Mouse (Mus musculus): ENCODE data around the gene Gm12216. TPM values are rescaled to one million over a fixed set of nuclear protein-coding genes. Genes with fewer than 3 reads are reported as not detected.

The Gm12216 gene
- polyA plus RNA-seq, 1 experiment from 2014 or later, result 0.19 TPM

- peaks cover 8% of the 10 kb centered on the region; the same call in 1 of the 2 replicates for H3K4me1 ChIP-seq (replicated peaks)
- no peak overlapping the region for H3K4me3 ChIP-seq
- H3K36me3 ChIP-seq, result peaks cover 50% of the 10 kb centered on the region
- no peaks in the 10 kb centered on the region for H3K9me3 ChIP-seq (replicated peaks)
- no peak overlapping the region for H3K9ac ChIP-seq
- no peak overlapping the region for H3K4me2 ChIP-seq
- no peaks in the 10 kb centered on the region for H3K27me3 ChIP-seq (replicated peaks)
- ATAC-seq (ENCODE audit: insufficient number of reproducible peaks, low FRiP score), result no peak
- WGBS, result 76% methylated on average over 5 of the region's 5 CpGs
- no peak overlapping the region for H3K27ac ChIP-seq (ENCODE audit: poor library complexity, severe bottlenecking)
These were observed 80.6 kb downstream of the Gm12216 start for GRCm38 (mm10) chr11:53778455-53778854.

DNA sequence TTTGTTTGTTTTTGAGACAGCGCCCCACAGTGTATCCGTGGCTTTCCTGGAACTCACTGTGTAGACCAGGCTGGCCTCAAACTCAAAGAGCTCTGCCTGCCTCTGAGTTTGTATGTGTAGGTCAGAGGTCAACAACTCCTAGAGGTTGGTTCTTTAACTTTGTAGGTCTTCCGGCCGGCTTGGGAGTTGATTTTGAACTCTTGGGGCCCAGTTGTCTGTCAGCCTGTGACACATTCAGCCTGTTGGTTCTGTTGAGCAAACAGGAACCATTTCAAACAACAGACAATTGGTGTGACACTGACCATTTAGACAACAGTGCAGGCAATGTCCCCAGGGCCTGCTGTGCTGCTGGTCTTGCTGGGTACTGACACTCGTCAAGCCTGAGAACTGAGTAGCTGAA is 81.3 kb downstream of the Gm12216 start:
- ATAC-seq (ENCODE audit: insufficient number of reproducible peaks, low FRiP score), result no peak
- H3K9ac ChIP-seq, result no peak overlapping the region
- no peaks in the 10 kb centered on the region for H3K9me3 ChIP-seq (replicated peaks)
- WGBS, result 63% methylated on average over 5 of the region's 5 CpGs
- peaks cover 54% of the 10 kb centered on the region for H3K36me3 ChIP-seq
- H3K4me3 ChIP-seq, result no peak overlapping the region
- H3K4me1 ChIP-seq (replicated peaks), result peaks cover 8% of the 10 kb centered on the region; the same call in 1 of the 2 replicates
- H3K27ac ChIP-seq (ENCODE audit: poor library complexity, severe bottlenecking), result no peak overlapping the region
- H3K4me2 ChIP-seq, result no peak overlapping the region
- no peaks in the 10 kb centered on the region for H3K27me3 ChIP-seq (replicated peaks)

DNA sequence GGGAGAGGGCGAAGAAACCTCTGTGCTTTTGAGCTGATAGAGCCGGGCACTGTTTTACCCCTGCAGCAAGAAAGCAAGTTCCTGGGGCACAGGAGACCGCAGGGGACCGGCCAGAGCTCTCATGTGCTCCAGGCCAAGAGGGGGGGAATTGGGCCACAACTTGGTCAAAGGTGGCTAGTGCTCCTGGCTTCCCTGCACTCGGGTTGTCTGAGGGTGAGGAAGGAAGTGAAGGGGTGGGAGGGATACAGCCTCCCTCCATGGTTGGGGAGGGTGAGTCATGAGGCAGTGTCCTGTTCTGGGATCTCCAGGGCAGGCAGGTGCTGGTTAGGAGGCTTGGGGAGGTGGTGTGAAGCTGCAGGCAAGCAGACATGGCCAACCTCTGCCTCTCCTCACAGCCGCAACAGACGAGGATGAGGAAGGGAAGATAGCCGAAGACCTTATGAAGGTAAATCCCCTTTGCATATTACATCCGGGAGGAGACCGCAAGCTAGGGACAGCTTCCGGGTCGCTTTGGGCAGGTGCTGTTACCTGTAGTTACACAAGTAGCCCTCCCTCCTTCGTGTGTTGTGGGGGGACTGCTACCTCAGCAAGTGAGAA is 84.3 kb downstream of the Gm12216 start:
- Histone ChIP-seq H3K4me2 (no peak overlapping the region), H3K27me3 (replicated peaks) (no peaks in the 10 kb centered on the region), H3K4me3 (no peak overlapping the region), H3K9me3 (replicated peaks) (no peaks in the 10 kb centered on the region), H3K36me3 (peaks cover 54% of the 10 kb centered on the region), H3K9ac (no peak overlapping the region), H3K4me1 (replicated peaks) (peaks cover 5% of the 10 kb centered on the region), H3K27ac (ENCODE audit: poor library complexity, severe bottlenecking) (no peak overlapping the region)
- no peak for ATAC-seq (ENCODE audit: insufficient number of reproducible peaks, low FRiP score)
- WGBS, result 81% methylated on average over 13 of the region's 13 CpGs

- Histone ChIP-seq H3K4me1 (replicated peaks) (peaks cover 5% of the 10 kb centered on the region), H3K4me2 (no peak overlapping the region), H3K9me3 (replicated peaks) (no peaks in the 10 kb centered on the region), H3K9ac (no peak overlapping the region), H3K36me3 (peaks cover 50% of the 10 kb centered on the region), H3K4me3 (no peak overlapping the region), H3K27ac (ENCODE audit: poor library complexity, severe bottlenecking) (no peak overlapping the region), H3K27me3 (replicated peaks) (peaks cover 2% of the 10 kb centered on the region; the same call in 1 of the 2 replicates)
- no peak for ATAC-seq (ENCODE audit: insufficient number of reproducible peaks, low FRiP score)
- 84% methylated on average over 16 of the region's 16 CpGs for WGBS
These were observed 85.3 kb downstream of the Gm12216 start for GRCm38 (mm10) chr11:53773641-53774360.

- peaks cover 46% of the 10 kb centered on the region for H3K36me3 ChIP-seq
- 67% methylated on average over 5 of the region's 5 CpGs for WGBS
- no peak for ATAC-seq (ENCODE audit: insufficient number of reproducible peaks, low FRiP score)
- no peak within 1 kb of the TSS for H3K9ac ChIP-seq
- H3K4me2 ChIP-seq, result no peak within 1 kb of the TSS
- no peaks in the 10 kb centered on the region for H3K9me3 ChIP-seq (replicated peaks)
- no peak within 1 kb of the TSS for H3K4me3 ChIP-seq
- peaks cover 6% of the 10 kb centered on the region for H3K27me3 ChIP-seq (replicated peaks)
- no peak within 1 kb of the TSS for H3K27ac ChIP-seq (ENCODE audit: poor library complexity, severe bottlenecking)
- H3K4me1 ChIP-seq (replicated peaks), result peaks cover 5% of the 10 kb centered on the region
These were observed 86.0 kb downstream of the Gm12216 start, which contains the start of gene Gm17334 for GRCm38 (mm10) chr11:53773087-53773486. Gm17334 (minus strand) TSS chr11:53773187.

- Histone ChIP-seq H3K4me2 (no peak overlapping the region), H3K4me3 (no peak overlapping the region), H3K9ac (no peak overlapping the region), H3K27ac (ENCODE audit: poor library complexity, severe bottlenecking) (no peak overlapping the region), H3K36me3 (peaks cover 43% of the 10 kb centered on the region), H3K4me1 (replicated peaks) (peaks cover 5% of the 10 kb centered on the region), H3K27me3 (replicated peaks) (peaks cover 6% of the 10 kb centered on the region), H3K9me3 (replicated peaks) (no peaks in the 10 kb centered on the region)
- no peak for ATAC-seq (ENCODE audit: insufficient number of reproducible peaks, low FRiP score)
- WGBS, result 88% methylated on average over 9 of the region's 9 CpGs
These were observed 86.5 kb downstream of the Gm12216 start for GRCm38 (mm10) chr11:53772536-53772935.

DNA sequence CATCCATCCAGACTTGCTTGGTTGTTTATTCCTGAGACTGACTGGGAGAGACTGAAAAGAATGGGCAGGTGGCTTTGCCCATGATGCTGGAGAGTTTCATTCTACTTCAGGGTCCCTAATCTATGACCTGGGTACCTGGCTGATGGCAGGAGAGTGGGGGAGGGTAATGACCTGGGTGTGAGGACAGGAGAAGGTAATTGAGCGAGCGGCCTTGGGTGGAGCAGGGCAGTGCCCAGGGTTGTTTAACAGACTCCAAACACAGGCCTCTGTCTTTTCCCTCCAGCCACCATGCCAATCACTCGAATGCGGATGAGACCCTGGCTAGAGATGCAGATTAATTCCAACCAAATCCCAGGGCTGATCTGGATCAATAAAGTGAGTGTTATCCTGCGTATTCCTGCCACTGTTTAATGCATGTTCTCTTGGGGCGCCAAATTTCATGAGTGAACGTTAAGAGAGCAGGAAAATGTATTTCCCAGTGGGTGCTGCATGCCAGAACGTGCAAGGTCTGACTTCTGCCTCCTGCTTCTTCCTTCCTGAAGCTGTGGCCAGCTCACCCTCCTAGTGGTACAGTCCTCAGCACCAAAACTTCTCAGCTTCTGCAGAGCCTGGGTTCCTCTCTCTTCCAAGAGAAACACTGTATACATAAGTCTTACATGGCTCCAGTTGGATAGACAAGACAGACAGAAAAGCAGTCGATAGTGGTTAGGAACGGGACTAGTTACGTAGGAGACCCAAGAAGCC is 87.9 kb downstream of the Gm12216 start:
- peak overlapping the region; percentile 88 for H3K4me3 ChIP-seq
- H3K4me1 ChIP-seq (replicated peaks), result peaks cover 5% of the 10 kb centered on the region
- H3K9me3 ChIP-seq (replicated peaks), result no peaks in the 10 kb centered on the region
- peaks cover 6% of the 10 kb centered on the region for H3K27me3 ChIP-seq (replicated peaks)
- H3K4me2 ChIP-seq, result peak overlapping the region; percentile 88
- no peak overlapping the region for H3K27ac ChIP-seq (ENCODE audit: poor library complexity, severe bottlenecking)
- WGBS, result 84% methylated on average over 11 of the region's 11 CpGs
- peak overlapping the region; percentile 17 for H3K9ac ChIP-seq
- no peak for ATAC-seq (ENCODE audit: insufficient number of reproducible peaks, low FRiP score)
- H3K36me3 ChIP-seq, result peaks cover 30% of the 10 kb centered on the region

GRCm38 (mm10) chr11:53770125-53770791 is 88.8 kb downstream of the Gm12216 start:
- H3K4me3 ChIP-seq, result peak overlapping the region; percentile 88
- ATAC-seq (ENCODE audit: insufficient number of reproducible peaks, low FRiP score), result peak; percentile 81

GRCm38 (mm10) chr11:53769760-53770124 is 89.3 kb downstream of the Gm12216 start, which contains the start of gene Irf1:
Irf1 (plus strand) TSS chr11:53770014.
- WGBS, result 0% methylated on average over 39 of the region's 40 CpGs
- H3K36me3 ChIP-seq, result peaks cover 17% of the 10 kb centered on the region
- peak; percentile 88 for ATAC-seq (ENCODE audit: insufficient number of reproducible peaks, low FRiP score)
- H3K4me2 ChIP-seq, result peak within 1 kb of the TSS; percentile 88
- H3K4me3 ChIP-seq, result peak within 1 kb of the TSS; percentile 88
- H3K27ac ChIP-seq (ENCODE audit: poor library complexity, severe bottlenecking), result peak within 1 kb of the TSS; percentile 55
- H3K27me3 ChIP-seq (replicated peaks), result peaks cover 6% of the 10 kb centered on the region
- H3K9ac ChIP-seq, result peak within 1 kb of the TSS; percentile 85
- H3K9me3 ChIP-seq (replicated peaks), result no peaks in the 10 kb centered on the region
- H3K4me1 ChIP-seq (replicated peaks), result peaks cover 9% of the 10 kb centered on the region

More at GRCm38 (mm10) chr11:53770125-53770791, 88.8 kb downstream of the Gm12216 start:
- Histone ChIP-seq H3K4me2 (peak overlapping the region; percentile 88), H3K9ac (peak overlapping the region; percentile 85), H3K27ac (ENCODE audit: poor library complexity, severe bottlenecking) (peak overlapping the region; percentile 55), H3K27me3 (replicated peaks) (peaks cover 6% of the 10 kb centered on the region), H3K9me3 (replicated peaks) (no peaks in the 10 kb centered on the region), H3K4me1 (replicated peaks) (peaks cover 5% of the 10 kb centered on the region), H3K36me3 (peaks cover 21% of the 10 kb centered on the region)
- under 1% methylated on average over 75 of the region's 75 CpGs for WGBS

DNA sequence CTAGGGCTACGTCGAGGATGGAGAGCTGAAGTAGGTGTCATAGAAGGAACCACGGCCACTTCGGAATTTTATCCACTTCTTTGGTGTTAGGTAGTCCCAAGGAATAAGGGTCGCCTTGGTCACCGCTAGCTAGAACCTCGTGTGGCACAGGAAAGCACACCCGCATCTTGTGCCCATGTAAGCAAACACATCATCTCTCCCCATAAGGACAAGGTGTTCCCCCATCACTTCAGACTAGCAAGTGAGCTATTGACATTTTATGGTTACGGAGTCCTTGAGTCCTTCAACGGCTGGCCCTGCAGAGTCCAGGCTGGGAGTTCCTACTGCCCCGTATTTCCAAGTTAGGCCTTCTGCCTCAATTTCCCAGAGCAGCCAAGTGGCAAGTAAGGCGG is 89.9 kb downstream of the Gm12216 start:
- WGBS, result 46% methylated on average over 12 of the region's 12 CpGs
- peak overlapping the region; percentile 85; the same call in 1 of the 2 replicates for H3K9ac ChIP-seq

More for the DNA sequence above, 89.9 kb downstream of the Gm12216 start:
- Histone ChIP-seq H3K4me3 (peak overlapping the region; percentile 88), H3K9me3 (replicated peaks) (no peaks in the 10 kb centered on the region), H3K27ac (ENCODE audit: poor library complexity, severe bottlenecking) (no peak overlapping the region), H3K4me2 (peak overlapping the region; percentile 88), H3K36me3 (peaks cover 11% of the 10 kb centered on the region), H3K27me3 (replicated peaks) (peaks cover 6% of the 10 kb centered on the region), H3K4me1 (replicated peaks) (peaks cover 15% of the 10 kb centered on the region)
- no peak for ATAC-seq (ENCODE audit: insufficient number of reproducible peaks, low FRiP score)
